Mouse (Mus musculus) stomach, postnatal 0 days (tissue): Measurements from ENCODE around the gene Otof.

Experiments used
- CTCF ChIP-seq: IDR thresholded peaks from 2 replicates; pipeline ENCODE4 v1.5.1; 2016; ENCODE audit warnings: antibody characterized with exemption, low read depth, mild to moderate bottlenecking, moderate library complexity
- EP300 ChIP-seq: optimal IDR thresholded peaks from 2 replicates; pipeline ENCODE3; 2016; ENCODE audit warnings: antibody characterized with exemption

GRCm38 (mm10) chr5:30472148-30472547 is 10.4 kb upstream of the Otof start:
- TF ChIP-seq CTCF (no peak), EP300 (peak; percentile 78)
